Mouse (Mus musculus) thymus, postnatal 10 days (tissue): ENCODE data around the gene Rhov.

ENCODE experiments used
- DNase-seq, 2 experiments: peaks; one replicate each; pipeline ENCODE4 v3.0.0; 2021; ENCODE audit warnings: low spot score in 2 of 2

Gene Rhov

DNA sequence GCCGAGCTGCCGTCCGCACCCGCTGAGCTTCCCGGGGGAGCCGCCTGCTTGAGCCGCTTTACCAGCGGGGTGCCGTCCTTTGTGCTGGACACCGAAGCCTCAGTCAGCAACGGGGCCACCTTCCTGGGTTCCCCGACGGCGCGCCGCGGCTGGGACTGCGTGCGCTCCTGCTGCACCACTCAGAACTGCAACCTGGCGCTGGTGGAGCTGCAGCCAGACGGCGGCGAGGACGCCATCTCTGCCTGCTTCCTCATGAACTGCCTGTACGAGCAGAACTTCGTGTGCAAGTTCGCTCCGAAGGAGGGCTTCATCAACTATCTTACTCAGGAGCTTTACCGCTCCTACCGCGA is 33.2 kb downstream of the Rhov start:
- DNase-seq, result no peak

DNA sequence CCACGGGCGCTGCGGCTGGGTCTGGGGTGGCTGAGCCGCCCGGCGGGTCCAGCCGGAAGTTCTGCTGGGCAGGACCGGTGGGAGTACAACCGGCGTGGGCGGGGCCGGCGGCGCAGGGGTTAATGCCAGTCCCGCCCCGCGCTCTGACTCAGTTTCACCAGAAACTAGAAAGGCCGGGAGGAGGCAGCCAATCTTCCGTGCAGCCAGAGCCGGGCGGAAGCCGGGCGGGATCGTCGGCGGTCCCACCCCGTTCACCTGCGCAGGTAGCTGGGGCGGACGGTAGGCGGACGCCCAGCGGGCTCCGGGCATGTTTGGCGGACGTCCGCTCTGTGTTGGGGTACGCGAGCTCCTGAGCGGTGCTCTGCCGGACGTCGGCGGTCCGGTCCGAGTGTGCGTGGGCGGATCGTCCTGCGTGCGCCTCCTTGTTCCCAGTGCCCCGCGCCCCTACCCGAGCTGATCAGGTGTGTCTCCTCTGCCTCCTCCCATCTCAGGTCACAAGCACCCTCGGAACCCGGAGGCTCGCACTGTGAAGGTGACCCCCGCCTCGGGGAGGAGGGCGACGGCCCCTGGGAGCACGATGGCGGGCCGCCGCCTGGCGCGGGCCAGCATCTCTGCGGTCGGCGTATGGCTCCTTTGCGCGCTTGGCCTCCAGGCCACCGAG is 33.7 kb downstream of the Rhov start, which contains the start of gene Spint1:
Gene Spint1, plus strand, starts transcription at position 153 of the 661 bp plus-strand sequence.
- no peak for DNase-seq

DNA sequence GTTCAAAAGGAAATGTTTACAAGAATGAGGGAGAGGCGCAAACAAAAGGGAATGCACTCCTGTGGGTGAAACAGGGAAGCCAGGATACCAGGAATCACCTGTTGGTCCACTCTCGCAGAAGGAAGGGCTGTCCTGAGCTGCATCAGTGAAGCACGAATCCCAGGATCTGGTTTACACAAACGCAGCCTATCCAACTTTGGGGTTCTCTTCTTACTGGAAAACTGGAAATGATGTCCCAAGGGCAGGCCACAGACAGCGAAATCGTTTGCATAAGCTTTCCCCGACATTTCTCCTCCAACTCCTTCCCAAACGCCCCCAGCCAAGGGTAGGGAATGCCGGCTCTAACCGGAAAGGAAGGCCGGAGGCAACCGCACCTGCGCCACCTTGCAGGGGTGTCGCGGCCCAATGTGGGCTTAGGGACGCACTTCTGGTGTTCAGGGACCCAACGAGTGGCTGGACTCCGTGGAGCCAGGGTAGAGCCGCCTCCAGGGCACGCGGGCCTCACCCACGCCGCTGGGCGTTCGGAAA is 34.3 kb downstream of the Rhov start:
- DNase-seq, result no peak

DNA sequence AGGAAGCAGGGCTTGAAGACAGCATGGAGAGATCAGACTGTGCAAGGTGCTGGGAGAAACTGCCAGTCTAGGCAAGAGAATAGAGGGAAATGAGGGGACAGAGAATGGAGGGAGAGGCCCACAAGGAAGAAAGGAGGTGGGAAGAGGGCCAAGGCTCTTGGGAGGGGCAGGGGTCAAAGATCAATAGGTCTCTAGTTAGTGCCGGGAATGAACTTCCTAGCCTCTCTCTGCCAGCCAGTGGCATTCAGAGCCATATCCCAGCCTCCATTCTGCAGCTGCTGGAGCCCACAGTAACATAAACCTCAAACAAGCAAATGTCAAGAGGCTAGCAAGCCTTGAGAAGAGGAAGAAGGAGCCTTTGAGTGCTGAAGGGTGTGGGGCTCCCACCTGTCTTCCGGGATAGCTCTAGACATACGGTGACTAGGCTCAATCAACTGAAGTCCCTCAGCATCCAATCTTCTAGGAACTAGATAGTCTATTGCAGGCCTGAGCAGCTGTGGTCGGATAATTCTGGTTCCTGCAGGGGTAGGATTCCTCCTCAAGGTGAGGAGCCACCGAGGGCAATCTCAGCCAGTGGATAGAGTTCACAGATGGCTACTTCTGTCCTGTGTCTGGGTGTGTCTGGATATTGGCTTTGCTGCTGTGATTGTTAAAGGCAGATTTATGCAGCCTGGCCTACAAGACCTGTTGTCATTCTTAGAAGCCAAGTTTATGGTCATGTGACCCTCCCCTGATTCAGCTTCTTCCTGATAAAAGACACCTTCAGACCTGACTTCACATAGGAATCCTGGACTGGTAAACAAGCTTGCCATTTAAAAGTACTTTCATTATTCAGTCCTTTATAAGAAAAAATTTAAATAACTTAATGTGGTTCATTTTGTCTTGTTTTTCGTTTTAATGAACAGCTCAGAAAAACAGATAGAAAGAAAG is 41.0 kb downstream of the Rhov start, which contains the start of gene Ppp1r14d:
Gene Ppp1r14d, minus strand, starts transcription at position 132 of the 930 bp plus-strand sequence.
- no peak for DNase-seq
